8 mouse cellular contexts compared by ENCODE assay signal in genomic region chr2:20615948-20616347, GRCm38 (mm10).
DNase-seq lines count a peak whose midpoint lies in the region; ATAC-seq lines count a peak whose summit lies in the region.

No protein-coding gene starts in this region.

- no peak overlapping the region for H3K9ac ChIP-seq in liver, embryonic 12.5 days

- 58% methylated on average over 1 of the region's 1 CpGs for WGBS in liver, embryonic 12.5 days (ENCODE audit: insufficient replicate concordance)

- H3K4me2 ChIP-seq in liver, embryonic 12.5 days: no peak overlapping the region

- no peaks in the 10 kb centered on the region for H3K4me1 ChIP-seq in liver, embryonic 12.5 days

- peak; percentile 1 for DNase-seq in CD4-positive, CD25-positive, alpha-beta regulatory T cell, adult 2 months (ENCODE audit: low read depth, low spot score)
- peak; percentile 10 for DNase-seq in liver
- DNase-seq in brain, adult 2 months (ENCODE audit: low read depth, low spot score): peak; percentile 43
- DNase-seq in heart, postnatal 4 days: peak; percentile 70
- DNase-seq in lung, postnatal 25 days (ENCODE audit: low spot score): peak; percentile 68
- DNase-seq in natural killer cell, adult 2 months (ENCODE audit: low spot score in 2 of 2): no peak

- H3K9me3 ChIP-seq in liver, embryonic 12.5 days (replicated peaks): no peaks in the 10 kb centered on the region

- no peaks in the 10 kb centered on the region for H3K36me3 ChIP-seq in liver, embryonic 12.5 days

- no peak overlapping the region for H3K27ac ChIP-seq in liver, embryonic 12.5 days

- no peak for ATAC-seq in CD4-positive, CD25-positive, alpha-beta regulatory T cell, adult 4 months
- no peak for ATAC-seq in liver, embryonic 12.5 days

- H3K4me3 ChIP-seq in liver, embryonic 12.5 days: no peak overlapping the region

- H3K27me3 ChIP-seq in liver, embryonic 12.5 days (replicated peaks): no peaks in the 10 kb centered on the region

Comparison
In these comparisons a context has a peak if more than half of its experiments do, and no peak if none do; other contexts are left out.
1. DNase-seq: peak in CD4-positive, CD25-positive, alpha-beta regulatory T cell, adult 2 months (single experiment), liver (single experiment), brain, adult 2 months (single experiment), heart, postnatal 4 days (single experiment) and lung, postnatal 25 days (single experiment); none in natural killer cell, adult 2 months (0 of 2).